Mouse (Mus musculus): Measurements from ENCODE around the gene Amacr. TPM values are rescaled to one million over a fixed set of nuclear protein-coding genes. Genes with fewer than 3 reads are reported as not detected.
"Not testable (repeated sequence)": the region's sequence is repeated elsewhere in the genome, so short reads cannot be mapped to it uniquely, and the experiment has no call there.

The Amacr gene
- polyA plus RNA-seq, 1 experiment from 2014 or later = 13.9 TPM

- no peak overlapping the region for H3K27ac ChIP-seq (replicated peaks)
- no peak overlapping the region for H3K9ac ChIP-seq (replicated peaks)
- no peaks in the 10 kb centered on the region for H3K36me3 ChIP-seq
- 21% methylated on average over 3 of the region's 3 CpGs for WGBS
- no peak overlapping the region for H3K4me3 ChIP-seq (replicated peaks)
- H3K27me3 ChIP-seq (replicated peaks) = no peaks in the 10 kb centered on the region
- no peak overlapping the region for H3K4me2 ChIP-seq
- no peak for ATAC-seq (ENCODE audit: low FRiP score)
- peaks cover 16% of the 10 kb centered on the region for H3K4me1 ChIP-seq
- no peaks in the 10 kb centered on the region for H3K9me3 ChIP-seq (replicated peaks)
Measured at GRCm38 (mm10) chr15:10956706-10957105, 24.9 kb upstream of the Amacr start.

GRCm38 (mm10) chr15:10959277-10960026 lies 22.1 kb upstream of the Amacr start:
- no peak overlapping the region for H3K4me2 ChIP-seq
- H3K36me3 ChIP-seq = no peaks in the 10 kb centered on the region
- no peak overlapping the region for H3K9ac ChIP-seq (replicated peaks)
- no peak for ATAC-seq (ENCODE audit: low FRiP score)
- no peaks in the 10 kb centered on the region for H3K27me3 ChIP-seq (replicated peaks)
- H3K27ac ChIP-seq (replicated peaks) = no peak overlapping the region
- no peaks in the 10 kb centered on the region for H3K4me1 ChIP-seq
- no peaks in the 10 kb centered on the region for H3K9me3 ChIP-seq (replicated peaks)
- 90% methylated on average over 15 of the region's 15 CpGs for WGBS
- no peak overlapping the region for H3K4me3 ChIP-seq (replicated peaks)

- 89% methylated on average over 5 of the region's 5 CpGs for WGBS
- no peaks in the 10 kb centered on the region for H3K4me1 ChIP-seq
- no peak overlapping the region for H3K4me3 ChIP-seq (replicated peaks)
- ATAC-seq (ENCODE audit: low FRiP score) = no peak
- no peaks in the 10 kb centered on the region for H3K36me3 ChIP-seq
- no peaks in the 10 kb centered on the region for H3K27me3 ChIP-seq (replicated peaks)
- no peak overlapping the region for H3K4me2 ChIP-seq
- H3K9me3 ChIP-seq (replicated peaks) = no peaks in the 10 kb centered on the region
- no peak overlapping the region for H3K9ac ChIP-seq (replicated peaks)
- H3K27ac ChIP-seq (replicated peaks) = no peak overlapping the region
Measured at GRCm38 (mm10) chr15:10960267-10960666, 21.3 kb upstream of the Amacr start.

- H3K4me2 ChIP-seq = no peak overlapping the region
- H3K4me3 ChIP-seq (replicated peaks) = no peak overlapping the region
- no peak for ATAC-seq (ENCODE audit: low FRiP score)
- WGBS = 87% methylated on average over 2 of the region's 2 CpGs
- no peak overlapping the region for H3K27ac ChIP-seq (replicated peaks)
- no peaks in the 10 kb centered on the region for H3K9me3 ChIP-seq (replicated peaks)
- no peaks in the 10 kb centered on the region for H3K27me3 ChIP-seq (replicated peaks)
- no peaks in the 10 kb centered on the region for H3K4me1 ChIP-seq
- H3K36me3 ChIP-seq = no peaks in the 10 kb centered on the region
- H3K9ac ChIP-seq (replicated peaks) = no peak overlapping the region
Measured at GRCm38 (mm10) chr15:10962601-10963000, 19.0 kb upstream of the Amacr start.

GRCm38 (mm10) chr15:10969439-10969838 lies 12.1 kb upstream of the Amacr start:
- Histone ChIP-seq H3K9ac (replicated peaks) (no peak overlapping the region), H3K36me3 (no peaks in the 10 kb centered on the region), H3K4me1 (no peaks in the 10 kb centered on the region), H3K4me3 (replicated peaks) (no peak overlapping the region), H3K27me3 (replicated peaks) (no peaks in the 10 kb centered on the region), H3K27ac (replicated peaks) (no peak overlapping the region), H3K9me3 (replicated peaks) (no peaks in the 10 kb centered on the region), H3K4me2 (no peak overlapping the region)
- ATAC-seq (ENCODE audit: low FRiP score) = no peak
- 86% methylated on average over 3 of the region's 3 CpGs for WGBS

- no peaks in the 10 kb centered on the region for H3K4me1 ChIP-seq
- 91% methylated on average over 5 of the region's 5 CpGs for WGBS
- H3K36me3 ChIP-seq = no peaks in the 10 kb centered on the region
- no peaks in the 10 kb centered on the region for H3K9me3 ChIP-seq (replicated peaks)
- no peaks in the 10 kb centered on the region for H3K27me3 ChIP-seq (replicated peaks)
- no peak overlapping the region for H3K4me3 ChIP-seq (replicated peaks)
- no peak overlapping the region for H3K4me2 ChIP-seq
- no peak overlapping the region for H3K9ac ChIP-seq (replicated peaks)
- ATAC-seq (ENCODE audit: low FRiP score) = no peak
- no peak overlapping the region for H3K27ac ChIP-seq (replicated peaks)
Measured at GRCm38 (mm10) chr15:10970777-10971176, 10.8 kb upstream of the Amacr start.

GRCm38 (mm10) chr15:10977151-10977550 lies 4.4 kb upstream of the Amacr start:
- Histone ChIP-seq H3K9ac (replicated peaks) (no peak overlapping the region), H3K4me3 (replicated peaks) (no peak overlapping the region), H3K27me3 (replicated peaks) (no peaks in the 10 kb centered on the region), H3K27ac (replicated peaks) (no peak overlapping the region), H3K36me3 (no peaks in the 10 kb centered on the region), H3K4me2 (no peak overlapping the region), H3K9me3 (replicated peaks) (no peaks in the 10 kb centered on the region), H3K4me1 (peaks cover 8% of the 10 kb centered on the region)
- ATAC-seq (ENCODE audit: low FRiP score) = no peak

GRCm38 (mm10) chr15:10980712-10981111 lies 844 bp upstream of the Amacr start:
- H3K9ac ChIP-seq (replicated peaks) = 0 out of 2 replicates have a peak overlapping the region, but pooled peaks have one; percentile 78
- peak overlapping the region; percentile 72; the same call in 1 of the 2 replicates for H3K4me3 ChIP-seq (replicated peaks)
- no peak overlapping the region for H3K27ac ChIP-seq (replicated peaks)
- H3K4me1 ChIP-seq = peaks cover 15% of the 10 kb centered on the region
- no peaks in the 10 kb centered on the region for H3K36me3 ChIP-seq
- no peak for ATAC-seq (ENCODE audit: low FRiP score)
- peak overlapping the region; percentile 64 for H3K4me2 ChIP-seq
- no peaks in the 10 kb centered on the region for H3K9me3 ChIP-seq (replicated peaks)
- WGBS = 66% methylated on average over 2 of the region's 2 CpGs
- no peaks in the 10 kb centered on the region for H3K27me3 ChIP-seq (replicated peaks)

GRCm38 (mm10) chr15:10982064-10982435 lies 494 bp downstream of the Amacr start:
- H3K27me3 ChIP-seq (replicated peaks) = no peaks in the 10 kb centered on the region
- peaks cover 15% of the 10 kb centered on the region for H3K4me1 ChIP-seq
- peak overlapping the region; percentile 64 for H3K4me2 ChIP-seq
- H3K9me3 ChIP-seq (replicated peaks) = no peaks in the 10 kb centered on the region
- peak overlapping the region; percentile 72 for H3K4me3 ChIP-seq (replicated peaks)
- no peaks in the 10 kb centered on the region for H3K36me3 ChIP-seq
- H3K27ac ChIP-seq (replicated peaks) = peak overlapping the region; percentile 95
- WGBS = 6% methylated on average over 6 of the region's 6 CpGs
- H3K9ac ChIP-seq (replicated peaks) = peak overlapping the region; percentile 78
- ATAC-seq (ENCODE audit: low FRiP score) = peak; percentile 56

- H3K4me3 ChIP-seq (replicated peaks) = no peak overlapping the region
- peaks cover 15% of the 10 kb centered on the region for H3K4me1 ChIP-seq
- H3K4me2 ChIP-seq = no peak overlapping the region
- no peak overlapping the region for H3K9ac ChIP-seq (replicated peaks)
- no peaks in the 10 kb centered on the region for H3K9me3 ChIP-seq (replicated peaks)
- H3K27ac ChIP-seq (replicated peaks) = no peak overlapping the region
- H3K27me3 ChIP-seq (replicated peaks) = no peaks in the 10 kb centered on the region
- 88% methylated on average over 6 of the region's 6 CpGs for WGBS
- H3K36me3 ChIP-seq = no peaks in the 10 kb centered on the region; the same call in 1 of the 2 replicates
- no peak for ATAC-seq (ENCODE audit: low FRiP score)
Measured at GRCm38 (mm10) chr15:10985756-10986155, 4.2 kb downstream of the Amacr start.

- 87% methylated on average over 2 of the region's 2 CpGs for WGBS
- ATAC-seq (ENCODE audit: low FRiP score) = not testable (repeated sequence)
Measured at GRCm38 (mm10) chr15:10986477-10986876, 4.9 kb downstream of the Amacr start.

GRCm38 (mm10) chr15:10990411-10990810 lies 8.9 kb downstream of the Amacr start:
- Histone ChIP-seq H3K9me3 (replicated peaks) (no peaks in the 10 kb centered on the region), H3K27ac (replicated peaks) (no peak overlapping the region), H3K4me1 (no peaks in the 10 kb centered on the region), H3K9ac (replicated peaks) (no peak overlapping the region), H3K27me3 (replicated peaks) (no peaks in the 10 kb centered on the region), H3K4me3 (replicated peaks) (no peak overlapping the region), H3K4me2 (no peak overlapping the region), H3K36me3 (peaks cover 7% of the 10 kb centered on the region; the same call in 1 of the 2 replicates)
- ATAC-seq (ENCODE audit: low FRiP score) = no peak
- 61% methylated on average over 2 of the region's 2 CpGs for WGBS

More at GRCm38 (mm10) chr15:10986477-10986876, 4.9 kb downstream of the Amacr start:
- not testable (repeated sequence) for H3K27me3 ChIP-seq (replicated peaks); H3K36me3 ChIP-seq; H3K4me1 ChIP-seq; H3K9me3 ChIP-seq (replicated peaks); H3K9ac ChIP-seq (replicated peaks); H3K4me2 ChIP-seq; H3K27ac ChIP-seq (replicated peaks); H3K4me3 ChIP-seq (replicated peaks)

Data from neural tube, embryonic 15.5 days (tissue).